ENCODE assay signal across 8 mouse cellular contexts in genomic region chr10:126810346-126811095, GRCm38 (mm10).
DNase-seq lines count a peak whose midpoint lies in the region; ATAC-seq lines count a peak whose summit lies in the region.

No protein-coding gene starts in this region.

- H3K9me3 ChIP-seq in forebrain, embryonic 11.5 days (ENCODE audit: control insufficient read depth, low read length) = no peaks in the 10 kb centered on the region
- H3K9me3 ChIP-seq in forebrain, embryonic 10.5 days = no peaks in the 10 kb centered on the region
- no peaks in the 10 kb centered on the region for H3K9me3 ChIP-seq in lung, embryonic 16.5 days (ENCODE audit: control insufficient read depth, low read length)
- H3K9me3 ChIP-seq in neural tube, embryonic 15.5 days (replicated peaks) = no peaks in the 10 kb centered on the region

- 83% methylated on average over 11 of the region's 11 CpGs for WGBS in forebrain, embryonic 11.5 days
- 88% methylated on average over 11 of the region's 11 CpGs for WGBS in forebrain, embryonic 10.5 days
- 47% methylated on average over 11 of the region's 11 CpGs for WGBS in lung, embryonic 16.5 days
- WGBS in neural tube, embryonic 15.5 days = 65% methylated on average over 11 of the region's 11 CpGs

- H3K4me3 ChIP-seq in forebrain, embryonic 11.5 days (ENCODE audit: low read depth, low read length) = no peak overlapping the region
- no peak overlapping the region for H3K4me3 ChIP-seq in forebrain, embryonic 10.5 days
- no peak overlapping the region for H3K4me3 ChIP-seq in lung, embryonic 16.5 days (ENCODE audit: low read length)
- no peak overlapping the region for H3K4me3 ChIP-seq in neural tube, embryonic 15.5 days (replicated peaks)

- no peak for ATAC-seq in forebrain, embryonic 11.5 days (replicated peaks; ENCODE audit: low FRiP score)
- ATAC-seq in lung, embryonic 16.5 days (ENCODE audit: low read depth) = peak; percentile 18; the same call in 1 of the 2 replicates
- ATAC-seq in neural tube, embryonic 15.5 days (ENCODE audit: low FRiP score) = peak; percentile 32; the same call in 1 of the 2 replicates
- ATAC-seq in megakaryocyte-erythroid progenitor cell, adult 5-6 weeks (replicated peaks; ENCODE audit: low FRiP score, low TSS enrichment, poor library complexity, severe bottlenecking) = no peak

- peak; percentile 39 for DNase-seq in forebrain, embryonic 11.5 days (ENCODE audit: low spot score)
- DNase-seq in forebrain, embryonic 10.5 days (ENCODE audit: extremely low spot score, low spot score) = no peak
- no peak for DNase-seq in lung, postnatal 14 days
- DNase-seq in kidney, adult 18-20 months = peak; percentile 17
- DNase-seq in gastrocnemius, adult 8-10 months (ENCODE audit: low spot score in 2 of 2) = no peak

- H3K4me1 ChIP-seq in forebrain, embryonic 11.5 days (replicated peaks; ENCODE audit: control insufficient read depth, insufficient read depth, low read length) = no peaks in the 10 kb centered on the region
- peaks cover 7% of the 10 kb centered on the region for H3K4me1 ChIP-seq in forebrain, embryonic 10.5 days
- 0 out of 2 replicates have a peak, but pooled peaks cover 2% of the 10 kb centered on the region for H3K4me1 ChIP-seq in lung, embryonic 16.5 days (replicated peaks; ENCODE audit: control insufficient read depth, insufficient read depth, low read length)
- H3K4me1 ChIP-seq in neural tube, embryonic 15.5 days = peaks cover 20% of the 10 kb centered on the region

- H3K36me3 ChIP-seq in forebrain, embryonic 11.5 days (ENCODE audit: control insufficient read depth, insufficient read depth, low read length) = no peaks in the 10 kb centered on the region
- no peaks in the 10 kb centered on the region for H3K36me3 ChIP-seq in forebrain, embryonic 10.5 days (replicated peaks)
- H3K36me3 ChIP-seq in lung, embryonic 16.5 days (ENCODE audit: control insufficient read depth, insufficient read depth, low read length) = no peaks in the 10 kb centered on the region
- no peaks in the 10 kb centered on the region for H3K36me3 ChIP-seq in neural tube, embryonic 15.5 days

- H3K9ac ChIP-seq in forebrain, embryonic 11.5 days (ENCODE audit: low read length) = no peak overlapping the region
- H3K9ac ChIP-seq in lung, embryonic 16.5 days (ENCODE audit: low read length) = no peak overlapping the region
- H3K9ac ChIP-seq in neural tube, embryonic 15.5 days (replicated peaks) = no peak overlapping the region

- H3K27ac ChIP-seq in forebrain, embryonic 11.5 days (ENCODE audit: low read depth, low read length) = no peak overlapping the region
- H3K27ac ChIP-seq in forebrain, embryonic 10.5 days = no peak overlapping the region
- H3K27ac ChIP-seq in lung, embryonic 16.5 days (ENCODE audit: low read length) = no peak overlapping the region
- H3K27ac ChIP-seq in neural tube, embryonic 15.5 days (replicated peaks) = peak overlapping the region; percentile 66; the same call in 1 of the 2 replicates

- H3K4me2 ChIP-seq in forebrain, embryonic 11.5 days (ENCODE audit: low read depth, low read length, severe bottlenecking) = no peak overlapping the region
- peak overlapping the region; percentile 55 for H3K4me2 ChIP-seq in lung, embryonic 16.5 days (ENCODE audit: low read depth, low read length)
- peak overlapping the region; percentile 53; the same call in 1 of the 2 replicates for H3K4me2 ChIP-seq in neural tube, embryonic 15.5 days

- no peaks in the 10 kb centered on the region for H3K27me3 ChIP-seq in forebrain, embryonic 11.5 days (ENCODE audit: control insufficient read depth, insufficient read depth, low read length)
- H3K27me3 ChIP-seq in forebrain, embryonic 10.5 days (ENCODE audit: poor library complexity, severe bottlenecking) = no peaks in the 10 kb centered on the region
- H3K27me3 ChIP-seq in lung, embryonic 16.5 days (ENCODE audit: control insufficient read depth, insufficient read depth, low read depth, low read length) = no peaks in the 10 kb centered on the region
- no peaks in the 10 kb centered on the region for H3K27me3 ChIP-seq in neural tube, embryonic 15.5 days (replicated peaks)

Comparison
In these comparisons a context has a peak if more than half of its experiments do, and no peak if none do; other contexts are left out.
1. DNase-seq: peak in forebrain, embryonic 11.5 days (single experiment) and kidney, adult 18-20 months (single experiment); none in forebrain, embryonic 10.5 days (single experiment), lung, postnatal 14 days (single experiment) and gastrocnemius, adult 8-10 months (0 of 2).
2. ATAC-seq: peak in lung, embryonic 16.5 days (single experiment) and neural tube, embryonic 15.5 days (single experiment); none in forebrain, embryonic 11.5 days (single experiment) and megakaryocyte-erythroid progenitor cell, adult 5-6 weeks (single experiment).